Mouse (Mus musculus) v-Abl transformed pro-B cells (cell line): ENCODE measurements at regions not wholly inside any gene's neighbourhood (a gene's known extent, or its start where the extent isn't known, plus 50 kb on each side); places are given as distances from the start of the nearest gene placed in this dataset.

Experiments used
- in situ Hi-C, 2 experiments: fragments of 400-800 bp; cut with MboI; formaldehyde crosslinking; loops; one replicate each; pipeline ENCODE4 v1.15.1; 2025; ENCODE audit not compliant: unreplicated experiment in 2 of 2

- in situ Hi-C loops: no loop called here
Measured at GRCm38 (mm10) chr10:93402689-93403509, 50.3 kb upstream of the Lta4h start.
